Mouse (Mus musculus) heart, postnatal 0 days (tissue): ENCODE results near the gene 1810055G02Rik. TPM values are rescaled to one million over a fixed set of nuclear protein-coding genes. Genes with fewer than 3 reads are reported as not detected.
A peak's percentile ranks its signal among the peaks of the same experiment; 100 is the strongest.

Experiments used
- ATAC-seq: fragments of 200-750 bp; cut with Nextera tagmentation; 2 replicates; pipeline ENCODE4 v1.8.0; 2017; ENCODE audit warnings: low read depth, moderate number of reproducible peaks, moderate library complexity; ENCODE audit not compliant: insufficient read depth
- DNase-seq: peaks from one replicate; pipeline ENCODE4 v3.0.0-alpha.2; 2016; ENCODE audit warnings: low spot score
- H3K27ac ChIP-seq: fragments of 300-500 bp; sonication (generic); 2 replicates; pipeline ENCODE4 v1.5.1; 2014; ENCODE audit warnings: low read depth, mild to moderate bottlenecking
- H3K27me3 ChIP-seq: fragments of 300-500 bp; sonication (generic); 2 replicates; pipeline ENCODE4 v1.6.1; 2014; ENCODE audit warnings: low read length, mixed read lengths; ENCODE audit not compliant: control insufficient read depth, insufficient read depth
- H3K36me3 ChIP-seq: fragments of 300-500 bp; sonication (generic); replicated peaks from 2 replicates; pipeline ENCODE4 v1.6.1; 2014; ENCODE audit warnings: low read length, mixed read lengths; ENCODE audit not compliant: control insufficient read depth, insufficient read depth
- H3K4me1 ChIP-seq: fragments of 300-500 bp; sonication (generic); 2 replicates; pipeline ENCODE4 v1.6.1; 2014; ENCODE audit warnings: antibody characterized with exemption; ENCODE audit not compliant: control insufficient read depth, insufficient read depth
- H3K4me2 ChIP-seq: fragments of 300-500 bp; sonication (generic); 2 replicates; pipeline ENCODE4 v1.6.1; 2014; ENCODE audit warnings: low read depth, mild to moderate bottlenecking, low read length, moderate library complexity
- H3K4me3 ChIP-seq: fragments of 300-500 bp; sonication (generic); 2 replicates; pipeline ENCODE4 v1.5.1; 2014; ENCODE audit warnings: low read depth, low read length
- H3K9ac ChIP-seq: fragments of 300-500 bp; sonication (generic); replicated peaks from 2 replicates; pipeline ENCODE4 v1.6.1; 2014; ENCODE audit warnings: low read depth, low read length, mixed read lengths
- H3K9me3 ChIP-seq: fragments of 300-500 bp; sonication (generic); replicated peaks from 2 replicates; pipeline ENCODE4 v1.6.1; 2016; ENCODE audit warnings: low read length; ENCODE audit not compliant: control insufficient read depth
- CTCF ChIP-seq: IDR thresholded peaks from 2 replicates; pipeline ENCODE4 v1.5.1; 2016; ENCODE audit warnings: antibody characterized with exemption, control low read depth, low read depth
- EP300 ChIP-seq: IDR thresholded peaks from 2 replicates; pipeline ENCODE4 v1.6.1; 2016; ENCODE audit warnings: antibody characterized with exemption, low read depth
- WGBS: fragments of 180-500 bp; shearing (Covaris S2); extraction: QIAGEN DNeasy Blood & Tissue Kit; methylation state at CpG from one replicate; pipeline ENCODE4 v1.1.7; 2014; 5-methylcytosine and 5-hydroxymethylcytosine counted together
- polyA plus RNA-seq: library from polyadenylated mRNA; unstranded; fragments of >200 nt; fragmentation: Nextera tagmentation; extraction: Ambion mirVana; gene quantifications from 2 replicates; pipeline ENCODE4 v1.2.1, GENCODE M21; 2015
- total RNA-seq: library from RNA; depleted of rRNA; stranded (reverse); fragments of >200 nt; gene quantifications from 2 replicates; pipeline ENCODE4 v1.2.3, GENCODE M21; 2014; ENCODE audit warnings: low replicate concordance

1810055G02Rik gene
- total and polyA plus RNA-seq, 2 experiments from 2014 or later = 12.2 to 19.6 TPM

DNA sequence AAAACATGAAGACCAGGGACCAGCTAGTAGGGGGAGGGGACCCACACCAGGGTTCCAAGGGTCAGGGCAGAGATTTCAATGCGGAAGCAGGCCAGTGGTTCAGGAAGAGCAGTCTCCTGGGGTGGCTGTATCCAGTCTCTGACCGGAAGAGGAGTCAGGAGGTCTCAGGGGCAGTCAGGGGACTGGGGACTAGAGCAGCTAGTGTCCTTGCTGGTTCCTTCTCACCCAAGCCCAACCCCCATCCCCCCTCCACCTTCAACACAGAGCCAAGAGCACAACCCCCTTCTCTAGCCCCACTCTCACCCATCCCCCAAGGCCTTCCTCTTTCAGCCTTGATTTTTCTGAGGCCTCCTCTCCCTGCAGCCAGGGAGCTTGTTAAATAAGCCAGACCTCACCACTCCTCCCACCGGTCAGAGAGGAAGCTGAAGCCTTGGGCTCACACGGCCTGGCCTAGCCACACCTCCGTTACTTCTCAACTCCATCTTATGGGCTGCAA, 20.4 kb upstream of the 1810055G02Rik start:
- peak; percentile 30 for ATAC-seq
- 44% methylated on average over 5 of the region's 5 CpGs for WGBS
- no peaks in the 10 kb centered on the region for H3K36me3 ChIP-seq
- no peaks in the 10 kb centered on the region for H3K27me3 ChIP-seq
- peak overlapping the region; percentile 85 for H3K27ac ChIP-seq
- H3K4me1 ChIP-seq = peaks cover 17% of the 10 kb centered on the region
- H3K9me3 ChIP-seq = no peaks in the 10 kb centered on the region
- TF ChIP-seq CTCF = no peak
- no peak for TF ChIP-seq EP300
- no peak for DNase-seq
- no peak overlapping the region for H3K4me3 ChIP-seq
- no peak overlapping the region for H3K9ac ChIP-seq
- no peak overlapping the region for H3K4me2 ChIP-seq

GRCm38 (mm10) chr19:3691337-3691736, 16.8 kb upstream of the 1810055G02Rik start:
- TF ChIP-seq CTCF (no peak), EP300 (no peak)
- Histone ChIP-seq H3K4me1 (0 out of 2 replicates have a peak, but pooled peaks cover 4% of the 10 kb centered on the region), H3K36me3 (no peaks in the 10 kb centered on the region), H3K9ac (no peak overlapping the region), H3K4me2 (no peak overlapping the region), H3K27ac (no peak overlapping the region), H3K4me3 (no peak overlapping the region), H3K9me3 (no peaks in the 10 kb centered on the region), H3K27me3 (no peaks in the 10 kb centered on the region)
- DNase-seq (no peak), ATAC-seq (no peak)
- WGBS = 69% methylated on average over 5 of the region's 5 CpGs

DNA sequence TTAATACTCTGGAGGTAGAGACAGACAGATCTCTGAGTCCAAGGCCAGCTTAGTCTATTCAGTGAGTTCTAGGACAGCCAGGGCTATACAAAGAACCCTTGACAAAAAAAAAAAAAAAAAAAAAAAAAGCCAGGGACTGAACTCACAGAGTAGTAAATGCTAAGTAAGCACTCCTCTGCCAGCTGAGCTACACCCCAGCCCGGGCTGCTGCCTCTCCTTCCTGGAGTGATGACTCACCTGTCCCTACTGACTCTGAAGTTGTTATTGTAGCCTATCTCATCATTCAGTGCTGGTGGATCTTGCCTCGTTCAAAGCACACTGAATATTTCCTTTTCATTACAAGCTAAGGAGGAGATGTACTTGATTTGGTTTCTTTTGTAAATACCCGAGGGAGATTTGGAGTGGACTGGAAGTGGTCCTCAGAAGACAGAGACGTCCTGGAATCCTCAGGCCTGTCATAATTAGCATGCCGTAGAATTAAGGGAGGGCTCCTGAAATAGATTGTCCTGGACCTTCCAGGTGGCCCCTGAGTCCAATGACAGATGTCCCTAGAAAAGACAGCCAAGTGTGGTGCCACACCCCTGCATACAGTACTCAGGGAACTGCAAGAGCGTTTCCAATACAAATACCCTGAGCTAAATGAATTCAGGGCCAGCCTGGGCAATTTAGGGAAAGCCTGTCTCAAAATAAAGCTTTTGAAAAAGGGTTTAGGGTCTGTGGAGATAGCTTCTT, 15.5 kb upstream of the 1810055G02Rik start:
- H3K9ac ChIP-seq = no peak overlapping the region
- no peaks in the 10 kb centered on the region for H3K36me3 ChIP-seq
- H3K27ac ChIP-seq = no peak overlapping the region
- DNase-seq (no peak), ATAC-seq (no peak)
- TF ChIP-seq EP300 (no peak), CTCF (no peak)
- H3K4me3 ChIP-seq = no peak overlapping the region
- WGBS = 38% methylated on average over 6 of the region's 6 CpGs
- H3K9me3 ChIP-seq = no peaks in the 10 kb centered on the region
- no peaks in the 10 kb centered on the region for H3K27me3 ChIP-seq
- no peak overlapping the region for H3K4me2 ChIP-seq
- H3K4me1 ChIP-seq = no peaks in the 10 kb centered on the region

DNA sequence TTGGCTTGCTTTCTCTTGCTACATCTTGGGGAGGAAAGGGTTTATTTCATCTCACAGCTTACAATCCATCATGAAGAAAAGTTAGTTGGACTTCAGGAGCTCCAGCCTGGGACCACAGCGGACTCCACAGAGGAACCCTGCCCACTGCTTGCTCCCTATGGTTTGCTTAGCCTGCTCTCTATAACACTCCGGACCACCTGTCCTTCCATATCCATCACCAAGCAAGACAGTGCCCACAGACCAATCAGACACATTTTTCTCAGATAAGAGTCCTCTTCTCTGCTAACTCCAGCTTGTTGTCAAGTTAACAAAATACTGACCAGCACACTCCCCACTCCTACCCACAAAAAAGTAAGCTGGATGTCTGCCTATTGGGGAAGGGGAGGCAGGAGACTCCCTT, 13.6 kb upstream of the 1810055G02Rik start:
- no peak for DNase-seq
- no peak for TF ChIP-seq CTCF
- TF ChIP-seq EP300 = no peak
- Histone ChIP-seq H3K4me3 (no peak overlapping the region), H3K27me3 (no peaks in the 10 kb centered on the region), H3K9me3 (no peaks in the 10 kb centered on the region), H3K27ac (no peak overlapping the region), H3K9ac (no peak overlapping the region), H3K36me3 (no peaks in the 10 kb centered on the region), H3K4me1 (no peaks in the 10 kb centered on the region), H3K4me2 (no peak overlapping the region)
- 72% methylated on average over 2 of the region's 2 CpGs for WGBS
- no peak for ATAC-seq

GRCm38 (mm10) chr19:3695006-3695405, 13.1 kb upstream of the 1810055G02Rik start:
- no peak overlapping the region for H3K4me3 ChIP-seq
- no peak for ATAC-seq
- H3K27ac ChIP-seq = no peak overlapping the region
- 67% methylated on average over 3 of the region's 3 CpGs for WGBS
- no peak overlapping the region for H3K4me2 ChIP-seq
- no peak overlapping the region for H3K9ac ChIP-seq
- H3K9me3 ChIP-seq = no peaks in the 10 kb centered on the region
- H3K36me3 ChIP-seq = no peaks in the 10 kb centered on the region
- no peak for DNase-seq
- no peak for TF ChIP-seq CTCF
- TF ChIP-seq EP300 = no peak
- no peaks in the 10 kb centered on the region for H3K27me3 ChIP-seq
- no peaks in the 10 kb centered on the region for H3K4me1 ChIP-seq

GRCm38 (mm10) chr19:3695471-3695870, 12.6 kb upstream of the 1810055G02Rik start:
- 72% methylated on average over 4 of the region's 4 CpGs for WGBS
- H3K9ac ChIP-seq = no peak overlapping the region
- H3K27ac ChIP-seq = no peak overlapping the region
- ATAC-seq = no peak
- no peak for DNase-seq
- H3K9me3 ChIP-seq = no peaks in the 10 kb centered on the region
- no peaks in the 10 kb centered on the region for H3K36me3 ChIP-seq
- H3K4me2 ChIP-seq = no peak overlapping the region
- H3K27me3 ChIP-seq = no peaks in the 10 kb centered on the region
- no peak overlapping the region for H3K4me3 ChIP-seq
- no peaks in the 10 kb centered on the region for H3K4me1 ChIP-seq
- TF ChIP-seq CTCF (no peak), EP300 (no peak)
